Mouse (Mus musculus): ENCODE results near the gene Timp2.

Timp2 gene

GRCm38 (mm10) chr11:118289999-118290889, 65.3 kb downstream of the Timp2 start, which contains the start of gene Usp36:
TSS of gene Usp36 (minus strand) at chr11:118290244.
- peak; percentile 100 for DNase-seq (ENCODE audit: low spot score)

GRCm38 (mm10) chr11:118289562-118289961, 66.0 kb downstream of the Timp2 start:
- DNase-seq (ENCODE audit: low spot score), result peak; percentile 49

GRCm38 (mm10) chr11:118289037-118289511, 66.5 kb downstream of the Timp2 start:
- peak; percentile 61 for DNase-seq (ENCODE audit: low spot score)

- no peak for DNase-seq (ENCODE audit: low spot score)
Measured at GRCm38 (mm10) chr11:118287573-118287972, 68.0 kb downstream of the Timp2 start.

GRCm38 (mm10) chr11:118286434-118286833, 69.1 kb downstream of the Timp2 start:
- no peak for DNase-seq (ENCODE audit: low spot score)

- DNase-seq (ENCODE audit: low spot score), result no peak
Measured at GRCm38 (mm10) chr11:118285791-118286190, 69.7 kb downstream of the Timp2 start.

GRCm38 (mm10) chr11:118280218-118280617, 75.3 kb downstream of the Timp2 start:
- DNase-seq (ENCODE audit: low spot score), result no peak

GRCm38 (mm10) chr11:118276328-118276727, 79.2 kb downstream of the Timp2 start:
- DNase-seq (ENCODE audit: low spot score), result no peak

- DNase-seq (ENCODE audit: low spot score), result no peak
Measured at GRCm38 (mm10) chr11:118275092-118275491, 80.4 kb downstream of the Timp2 start.

- peak; percentile 51 for DNase-seq (ENCODE audit: low spot score)
Measured at GRCm38 (mm10) chr11:118269827-118270226, 85.7 kb downstream of the Timp2 start.

GRCm38 (mm10) chr11:118266666-118267046, 88.9 kb downstream of the Timp2 start:
- DNase-seq (ENCODE audit: low spot score), result no peak

GRCm38 (mm10) chr11:118266044-118266665, 89.4 kb downstream of the Timp2 start:
- DNase-seq (ENCODE audit: low spot score), result no peak

GRCm38 (mm10) chr11:118265621-118266020, 89.9 kb downstream of the Timp2 start:
- no peak for DNase-seq (ENCODE audit: low spot score)

GRCm38 (mm10) chr11:118263146-118263545, 92.4 kb downstream of the Timp2 start:
- no peak for DNase-seq (ENCODE audit: low spot score)

GRCm38 (mm10) chr11:118260081-118260480, 95.5 kb downstream of the Timp2 start:
- no peak for DNase-seq (ENCODE audit: low spot score)

- DNase-seq (ENCODE audit: low spot score), result no peak
Measured at GRCm38 (mm10) chr11:118259580-118259979, 96.0 kb downstream of the Timp2 start.

GRCm38 (mm10) chr11:118256371-118256770, 99.2 kb downstream of the Timp2 start:
- DNase-seq (ENCODE audit: low spot score), result no peak

GRCm38 (mm10) chr11:118254159-118254951, 101.2 kb downstream of the Timp2 start:
- no peak for DNase-seq (ENCODE audit: low spot score)

- no peak for DNase-seq (ENCODE audit: low spot score)
Measured at GRCm38 (mm10) chr11:118253447-118254158, 101.9 kb downstream of the Timp2 start.
